Mouse (Mus musculus): ENCODE measurements at regions not wholly inside any gene's neighbourhood (a gene's known extent, or its start where the extent isn't known, plus 50 kb on each side); places are given as distances from the start of the nearest gene placed in this dataset.

DNA sequence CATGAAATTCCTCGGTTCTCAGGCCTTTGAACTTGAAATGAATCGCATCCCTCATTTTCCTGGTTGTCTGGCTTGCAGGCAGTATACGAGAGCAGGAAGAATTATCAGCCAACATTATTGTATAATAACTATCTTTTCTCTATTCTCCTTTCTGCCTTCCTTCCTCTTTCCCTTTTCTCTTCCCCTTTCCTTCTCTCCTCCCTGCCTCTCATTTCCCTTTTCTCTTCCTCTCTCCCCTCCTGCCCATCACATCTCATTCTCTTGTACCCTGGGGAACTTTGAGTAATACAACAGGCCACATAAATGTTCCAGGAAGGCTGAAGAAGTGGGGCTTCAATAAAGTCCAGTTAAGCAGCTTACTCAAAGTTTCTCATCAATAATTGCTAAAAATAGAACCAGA, 2831.1 kb downstream of the 9330182O14Rik start:
- H3K36me3 ChIP-seq (ENCODE audit: control insufficient read depth, insufficient read depth, low read length) = no peaks in the 10 kb centered on the region
- TF ChIP-seq CTCF (IDR thresholded peaks at IDR 0.05; ENCODE audit: extremely low read depth, insufficient read depth, insufficient read length, insufficient replicate concordance) = no peak
- TF ChIP-seq POLR2A (IDR thresholded peaks at IDR 0.05; ENCODE audit: low read depth, low read length) = no peak
- H3K4me1 ChIP-seq (ENCODE audit: control insufficient read depth, insufficient read depth, insufficient read length) = no peaks in the 10 kb centered on the region
- no peak overlapping the region for H3K27ac ChIP-seq (ENCODE audit: insufficient read depth, low read length)
- no peak for DNase-seq (ENCODE audit: low read depth in 1 of 2, low spot score in 2 of 2)
- H3K27me3 ChIP-seq (ENCODE audit: control insufficient read depth, insufficient read depth, low read length) = no peaks in the 10 kb centered on the region
- 61% methylated on average over 3 of the region's 3 CpGs for WGBS
- no peak overlapping the region for H3K4me3 ChIP-seq (ENCODE audit: extremely low read depth, insufficient read depth, insufficient read length)

Measured in spleen, adult 2 months (tissue).